Mouse (Mus musculus): ENCODE results near the gene Carmil3. TPM values are rescaled to one million over a fixed set of nuclear protein-coding genes. Genes with fewer than 3 reads are reported as not detected.

Gene Carmil3
- polyA plus RNA-seq, 2 experiments: 0.32 to 2.6 TPM

GRCm38 (mm10) chr14:55510125-55510731 is 19.8 kb downstream of the Carmil3 start, which contains the start of gene Cpne6:
Gene Cpne6 (plus strand): TSS chr14:55510445.
- ATAC-seq (ENCODE audit: insufficient read depth) (no peak), DNase-seq (ENCODE audit: low read depth in 3 of 3, low spot score in 3 of 3) (no peak)
- Histone ChIP-seq H3K27ac (no peak within 1 kb of the TSS), H3K4me2 (ENCODE audit: low read depth) (no peak within 1 kb of the TSS), H3K9me3 (ENCODE audit: control insufficient read depth, low read length) (no peaks in the 10 kb centered on the region), H3K9ac (replicated peaks) (no peak within 1 kb of the TSS), H3K36me3 (replicated peaks; ENCODE audit: control insufficient read depth, insufficient read depth, low read depth) (no peaks in the 10 kb centered on the region), H3K27me3 (ENCODE audit: control insufficient read depth, insufficient read depth, low read length) (peaks cover 11% of the 10 kb centered on the region), H3K4me3 (ENCODE audit: insufficient read depth in 1 of 2, low read depth in 2 of 2, low read length in 2 of 2) (no peak within 1 kb of the TSS), H3K4me1 (replicated peaks; ENCODE audit: control insufficient read depth in 2 of 2, insufficient read depth in 2 of 2, low read length in 1 of 2) (peaks cover 5 to 10% of the 10 kb centered on the region in 2 experiments; a peak in 3 of 4 replicates)
- TF ChIP-seq EP300 (IDR thresholded peaks at IDR 0.05; ENCODE audit: low read depth) (no peak), CTCF (IDR thresholded peaks at IDR 0.05; ENCODE audit: low read depth) (no peak)
- 60% methylated on average over 22 of the region's 22 CpGs for WGBS (ENCODE audit: insufficient replicate concordance)

- H3K4me3 ChIP-seq (ENCODE audit: insufficient read depth in 1 of 2, low read depth in 2 of 2, low read length in 2 of 2): no peak overlapping the region
- DNase-seq (ENCODE audit: low read depth in 3 of 3, low spot score in 3 of 3): no peak
- no peak for ATAC-seq (ENCODE audit: insufficient read depth)
- no peak overlapping the region for H3K9ac ChIP-seq (replicated peaks)
- H3K4me2 ChIP-seq (ENCODE audit: low read depth): no peak overlapping the region
- H3K36me3 ChIP-seq (replicated peaks; ENCODE audit: control insufficient read depth, insufficient read depth, low read depth): no peaks in the 10 kb centered on the region
- TF ChIP-seq CTCF (IDR thresholded peaks at IDR 0.05; ENCODE audit: low read depth) (no peak), EP300 (IDR thresholded peaks at IDR 0.05; ENCODE audit: low read depth) (no peak)
- H3K27ac ChIP-seq: no peak overlapping the region
- WGBS (ENCODE audit: insufficient replicate concordance): 34% methylated on average over 7 of the region's 7 CpGs
- peaks cover 11% of the 10 kb centered on the region for H3K27me3 ChIP-seq (ENCODE audit: control insufficient read depth, insufficient read depth, low read length)
- H3K9me3 ChIP-seq (ENCODE audit: control insufficient read depth, low read length): no peaks in the 10 kb centered on the region
- H3K4me1 ChIP-seq (replicated peaks; ENCODE audit: control insufficient read depth in 2 of 2, insufficient read depth in 2 of 2, low read length in 1 of 2): peaks cover 5 to 10% of the 10 kb centered on the region in 2 experiments; a peak in 3 of 4 replicates
These were observed 20.6 kb downstream of the Carmil3 start for GRCm38 (mm10) chr14:55511037-55511436.

DNA sequence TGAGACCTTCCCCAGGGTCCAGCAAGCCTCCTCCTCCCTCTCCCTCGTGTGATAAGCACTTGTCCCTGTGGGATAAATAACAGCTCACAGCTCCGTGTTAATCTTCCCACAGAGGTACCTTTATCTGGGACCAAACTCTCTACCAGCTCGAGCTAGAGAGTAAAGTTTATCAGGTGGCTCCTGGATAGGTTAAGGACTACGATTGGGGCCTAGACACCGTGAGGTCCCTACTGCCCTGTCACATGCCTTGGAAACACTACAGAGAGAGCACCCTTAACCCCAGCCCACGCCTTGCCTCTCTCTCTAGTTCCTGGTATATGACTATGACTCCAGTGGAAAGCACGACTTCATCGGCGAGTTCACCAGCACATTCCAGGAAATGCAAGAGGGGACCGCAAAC is 23.5 kb downstream of the Carmil3 start:
- TF ChIP-seq EP300 (IDR thresholded peaks at IDR 0.05; ENCODE audit: low read depth): no peak
- TF ChIP-seq CTCF (IDR thresholded peaks at IDR 0.05; ENCODE audit: low read depth): no peak
- H3K9me3 ChIP-seq (ENCODE audit: control insufficient read depth, low read length): no peaks in the 10 kb centered on the region
- H3K9ac ChIP-seq (replicated peaks): no peak overlapping the region
- H3K27me3 ChIP-seq (ENCODE audit: control insufficient read depth, insufficient read depth, low read length): peaks cover 20% of the 10 kb centered on the region
- no peaks in the 10 kb centered on the region for H3K36me3 ChIP-seq (replicated peaks; ENCODE audit: control insufficient read depth, insufficient read depth, low read depth)
- no peak for DNase-seq (ENCODE audit: low read depth in 3 of 3, low spot score in 3 of 3)
- H3K27ac ChIP-seq: no peak overlapping the region
- no peak overlapping the region for H3K4me2 ChIP-seq (ENCODE audit: low read depth)
- H3K4me3 ChIP-seq (ENCODE audit: insufficient read depth in 1 of 2, low read depth in 2 of 2, low read length in 2 of 2): no peak overlapping the region
- WGBS (ENCODE audit: insufficient replicate concordance): 24% methylated on average over 10 of the region's 10 CpGs
- peak; percentile 76 for ATAC-seq (ENCODE audit: insufficient read depth)
- peaks cover 5 to 10% of the 10 kb centered on the region in 2 experiments; a peak in 3 of 4 replicates for H3K4me1 ChIP-seq (replicated peaks; ENCODE audit: control insufficient read depth in 2 of 2, insufficient read depth in 2 of 2, low read length in 1 of 2)

GRCm38 (mm10) chr14:55515846-55516245 is 25.4 kb downstream of the Carmil3 start:
- H3K36me3 ChIP-seq (replicated peaks; ENCODE audit: control insufficient read depth, insufficient read depth, low read depth): no peaks in the 10 kb centered on the region
- H3K4me1 ChIP-seq (replicated peaks; ENCODE audit: control insufficient read depth in 2 of 2, insufficient read depth in 2 of 2, low read length in 1 of 2): peaks cover 5 to 10% of the 10 kb centered on the region in 2 experiments; a peak in 3 of 4 replicates
- ATAC-seq (ENCODE audit: insufficient read depth): no peak
- no peak overlapping the region for H3K27ac ChIP-seq
- TF ChIP-seq CTCF (IDR thresholded peaks at IDR 0.05; ENCODE audit: low read depth) (no peak), EP300 (IDR thresholded peaks at IDR 0.05; ENCODE audit: low read depth) (no peak)
- H3K9ac ChIP-seq (replicated peaks): no peak overlapping the region
- no peak overlapping the region for H3K4me2 ChIP-seq (ENCODE audit: low read depth)
- no peak for DNase-seq (ENCODE audit: low read depth in 3 of 3, low spot score in 3 of 3)
- no peaks in the 10 kb centered on the region for H3K9me3 ChIP-seq (ENCODE audit: control insufficient read depth, low read length)
- H3K4me3 ChIP-seq (ENCODE audit: insufficient read depth in 1 of 2, low read depth in 2 of 2, low read length in 2 of 2): no peak overlapping the region
- H3K27me3 ChIP-seq (ENCODE audit: control insufficient read depth, insufficient read depth, low read length): peaks cover 38% of the 10 kb centered on the region
- WGBS (ENCODE audit: insufficient replicate concordance): 90% methylated on average over 4 of the region's 4 CpGs

DNA sequence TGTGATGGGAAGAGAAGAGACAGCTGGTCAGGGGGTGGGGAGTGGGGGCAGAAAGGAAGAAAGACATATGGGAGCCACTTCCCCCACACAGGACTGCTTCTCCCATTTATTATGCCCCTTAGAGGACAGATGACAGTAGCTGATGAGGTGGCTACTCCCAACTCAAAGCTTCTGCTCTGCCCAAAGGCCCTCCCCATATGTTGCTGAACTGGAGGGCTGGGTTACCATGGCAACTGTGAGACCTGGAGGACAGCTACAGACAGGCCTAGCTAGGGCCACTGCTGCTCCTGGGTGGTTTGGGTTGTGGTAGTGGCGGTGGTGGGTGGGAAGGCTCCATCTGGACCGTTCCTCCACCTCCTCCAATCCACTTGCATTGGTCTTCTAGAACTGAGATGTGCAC is 28.4 kb downstream of the Carmil3 start:
- Histone ChIP-seq H3K4me1 (replicated peaks; ENCODE audit: control insufficient read depth in 2 of 2, insufficient read depth in 2 of 2, low read length in 1 of 2) (peaks cover 5% of the 10 kb centered on the region in 2 experiments; a peak in 3 of 4 replicates), H3K9me3 (ENCODE audit: control insufficient read depth, low read length) (no peaks in the 10 kb centered on the region), H3K9ac (replicated peaks) (no peak overlapping the region), H3K27me3 (ENCODE audit: control insufficient read depth, insufficient read depth, low read length) (peaks cover 54% of the 10 kb centered on the region), H3K4me2 (ENCODE audit: low read depth) (no peak overlapping the region), H3K36me3 (replicated peaks; ENCODE audit: control insufficient read depth, insufficient read depth, low read depth) (no peaks in the 10 kb centered on the region), H3K27ac (no peak overlapping the region), H3K4me3 (ENCODE audit: insufficient read depth in 1 of 2, low read depth in 2 of 2, low read length in 2 of 2) (no peak overlapping the region)
- 51% methylated on average over 2 of the region's 2 CpGs for whole genome bisulfite sequencing (ENCODE audit: insufficient replicate concordance)
- no peak for ATAC-seq (ENCODE audit: insufficient read depth)
- TF ChIP-seq CTCF (IDR thresholded peaks at IDR 0.05; ENCODE audit: low read depth) (no peak), EP300 (IDR thresholded peaks at IDR 0.05; ENCODE audit: low read depth) (no peak)
- DNase-seq (ENCODE audit: low read depth in 3 of 3, low spot score in 3 of 3): no peak
